Mouse (Mus musculus): ENCODE data around the gene Nucb1. TPM values are rescaled to one million over a fixed set of nuclear protein-coding genes. Genes with fewer than 3 reads are reported as not detected.

Gene Nucb1
- 48.1 TPM for polyA plus RNA-seq (2014; fragmentation: Illumina TruSeq; extraction: RNeasy Lipid Tissue Mini Kit (QIAGEN cat#74804); ENCODE audit: low replicate concordance)

DNA sequence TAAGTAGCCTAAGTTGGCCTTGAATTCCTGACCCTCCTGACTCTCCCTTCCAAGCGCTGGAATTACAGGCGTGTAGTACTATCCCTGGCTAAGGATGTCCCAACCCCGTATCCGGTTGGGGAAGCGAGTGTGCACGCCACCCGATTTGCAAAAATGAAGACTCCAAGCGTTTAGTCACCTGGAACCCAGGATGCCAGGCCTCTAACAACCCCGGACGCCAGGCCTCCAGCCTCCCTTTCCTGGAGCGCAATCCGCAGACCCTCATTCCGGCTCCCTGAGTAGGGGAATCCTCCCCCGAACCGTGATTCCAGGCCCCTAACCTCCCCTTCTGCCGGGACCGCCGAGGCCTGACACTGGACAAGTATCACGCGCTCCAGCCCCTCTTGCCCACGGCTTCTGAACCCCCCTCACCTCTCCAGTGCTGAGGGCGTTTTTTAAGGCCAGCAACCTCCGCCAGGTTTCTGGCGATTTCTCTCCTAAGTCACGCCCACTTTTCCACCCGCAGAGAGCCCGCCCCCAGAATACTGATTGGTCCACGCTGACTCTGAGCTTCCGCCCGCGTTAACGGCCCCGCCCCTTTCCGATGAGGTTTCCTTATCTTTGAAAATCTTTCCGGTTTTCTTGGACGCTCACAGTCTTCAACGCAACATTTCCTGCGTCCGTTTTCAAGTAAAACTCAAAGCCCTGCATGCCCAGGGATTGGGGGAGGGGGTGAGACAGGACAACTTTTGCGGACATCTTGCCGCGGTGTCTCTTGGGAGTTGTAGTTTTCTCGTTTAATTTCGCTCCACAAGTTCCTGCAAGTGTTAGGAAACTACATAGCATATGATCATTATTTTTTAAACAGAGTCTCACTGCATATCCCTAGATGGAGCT lies at the start of gene Nucb1:
Nucb1 (minus strand) TSS at position 495 of the 876 bp plus-strand sequence.

DNA sequence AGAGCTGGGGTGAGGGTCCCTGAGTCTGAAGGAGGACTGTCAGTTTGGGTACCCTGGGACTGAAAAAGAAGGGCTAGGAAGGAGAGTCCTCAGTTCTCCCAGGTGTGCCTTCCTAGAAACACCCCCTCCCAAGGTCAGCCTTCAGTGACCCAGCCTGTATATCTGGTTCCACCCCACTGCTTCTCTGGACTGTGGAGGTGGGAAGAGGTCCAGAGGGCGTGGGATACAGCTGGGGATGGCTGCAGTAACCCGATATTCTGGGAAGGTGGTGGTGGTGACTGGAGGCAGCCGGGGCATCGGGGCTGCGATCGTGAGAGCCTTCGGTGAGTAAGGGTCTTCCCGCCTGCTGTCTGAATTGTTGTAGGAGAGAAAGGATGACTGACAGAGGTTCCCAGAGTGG lies 44.5 kb upstream of the Nucb1 start, which contains the start of gene Hsd17b14:
Hsd17b14 (plus strand) TSS at position 150 of the 400 bp plus-strand sequence.

DNA sequence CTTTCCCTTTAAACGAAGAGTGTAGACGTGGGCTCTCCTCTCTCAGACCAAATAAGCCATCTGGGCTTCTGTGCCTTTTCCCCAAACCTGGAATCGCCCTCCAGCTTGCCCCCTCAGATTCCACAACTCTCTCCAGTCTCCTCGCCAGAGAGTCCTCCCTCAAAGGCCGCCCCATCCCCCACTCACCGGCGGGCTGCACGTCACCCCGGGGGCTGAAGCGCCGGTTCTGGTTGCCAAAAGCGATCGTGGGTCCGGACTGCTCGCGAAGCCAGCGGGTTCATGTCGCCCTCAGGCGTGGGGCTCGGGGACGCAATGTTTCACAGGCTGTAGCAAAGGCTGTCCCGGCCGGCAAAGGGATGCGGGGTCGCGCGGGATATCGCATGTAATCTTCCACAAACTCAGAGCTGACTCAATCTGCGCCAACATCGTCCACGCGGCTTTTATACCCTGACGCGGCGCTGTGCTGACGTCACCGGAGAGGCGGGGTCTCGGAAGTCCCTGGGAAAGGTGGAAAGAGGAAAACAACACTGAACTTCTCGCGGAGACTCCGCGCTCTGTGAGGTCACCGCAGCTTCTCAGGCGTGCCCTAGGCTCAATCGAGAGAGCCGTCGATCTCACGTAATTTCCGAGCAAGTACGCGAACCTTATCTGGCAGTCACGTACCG lies 15.7 kb upstream of the Nucb1 start, which contains the start of the genes Ppp1r15a and Plekha4:
Ppp1r15a (minus strand) TSS at position 460 of the 665 bp plus-strand sequence.
Plekha4 (plus strand) TSS at position 522 of the 665 bp plus-strand sequence.

DNA sequence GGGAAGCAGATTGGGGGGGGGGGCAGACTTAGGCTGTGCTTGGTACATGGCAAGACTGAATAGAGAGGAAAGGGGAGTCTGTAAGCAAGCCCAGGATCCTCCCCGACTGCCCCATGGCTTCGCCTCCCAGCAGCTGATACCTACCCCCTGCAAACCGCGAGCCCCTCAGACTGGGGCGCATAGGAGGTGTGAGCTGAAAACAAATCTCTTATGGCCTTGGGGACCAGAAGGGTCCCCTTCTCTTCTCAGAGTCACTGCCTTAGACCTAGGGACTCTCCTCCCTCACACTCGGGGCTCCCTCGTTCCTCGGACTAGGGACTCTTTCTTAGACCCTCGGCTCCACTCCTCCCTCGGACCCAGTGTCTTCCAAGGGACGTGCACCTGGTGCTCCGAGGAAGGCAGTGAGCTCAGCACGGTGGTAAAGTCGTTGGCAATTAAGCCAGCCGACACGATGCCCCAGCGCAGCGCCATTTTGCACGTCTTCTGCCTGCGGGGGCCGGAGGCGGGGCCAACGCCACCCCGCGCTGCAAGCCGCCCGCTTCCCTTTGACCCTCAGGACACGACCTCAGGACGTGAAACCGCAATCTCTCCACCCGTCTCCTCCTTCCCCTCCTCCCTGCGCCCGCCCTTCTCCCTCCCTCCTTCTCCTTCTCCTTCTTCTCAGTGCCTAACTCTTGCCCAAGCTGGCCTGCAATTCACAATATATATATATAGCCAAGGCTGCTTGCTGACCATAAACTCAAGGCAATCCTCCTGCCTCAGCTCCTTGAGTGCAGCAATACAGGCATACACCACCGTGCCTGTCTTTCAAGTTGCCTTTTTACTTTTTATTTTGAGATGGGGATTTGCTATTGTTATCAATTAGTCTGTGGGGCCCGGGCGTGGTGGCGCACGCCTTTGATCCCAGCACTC lies 21.7 kb downstream of the Nucb1 start, which contains the start of gene Dhdh:
Dhdh (minus strand) TSS at position 513 of the 912 bp plus-strand sequence.

DNA sequence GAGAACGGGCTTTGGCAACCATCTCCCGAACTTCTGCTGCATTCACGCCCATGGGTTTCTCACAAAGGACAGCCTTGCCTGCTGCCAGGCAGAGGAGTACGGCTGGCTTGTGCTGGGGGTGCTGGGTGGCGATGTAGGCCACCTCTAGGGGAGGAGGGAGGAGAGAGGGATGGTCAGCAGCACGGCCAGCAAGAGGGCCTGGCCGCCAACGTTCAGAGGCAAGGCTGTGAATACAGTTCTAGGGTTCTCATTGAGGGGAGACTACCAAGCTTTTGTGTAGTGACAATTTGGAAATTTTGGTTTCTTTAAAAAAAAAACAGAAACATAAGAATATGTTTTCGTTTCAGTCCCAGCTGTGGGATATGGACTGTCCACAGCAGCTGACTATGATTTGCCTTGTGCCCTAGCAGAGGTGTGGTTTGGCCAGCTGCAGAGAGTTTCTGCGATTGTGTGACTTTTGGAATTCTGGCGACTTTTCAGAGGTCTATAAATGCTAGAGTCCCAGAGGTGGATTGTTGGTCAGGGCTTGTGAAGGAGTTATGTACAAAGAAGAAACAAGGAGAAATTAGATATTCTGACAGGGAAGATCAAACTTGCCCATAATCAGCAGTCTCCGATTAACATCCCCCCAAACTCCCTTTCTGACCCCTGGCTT lies 23.3 kb downstream of the Nucb1 start, which contains the start of gene Gm45808:
Gm45808 (minus strand) TSS at position 51 of the 655 bp plus-strand sequence.

DNA sequence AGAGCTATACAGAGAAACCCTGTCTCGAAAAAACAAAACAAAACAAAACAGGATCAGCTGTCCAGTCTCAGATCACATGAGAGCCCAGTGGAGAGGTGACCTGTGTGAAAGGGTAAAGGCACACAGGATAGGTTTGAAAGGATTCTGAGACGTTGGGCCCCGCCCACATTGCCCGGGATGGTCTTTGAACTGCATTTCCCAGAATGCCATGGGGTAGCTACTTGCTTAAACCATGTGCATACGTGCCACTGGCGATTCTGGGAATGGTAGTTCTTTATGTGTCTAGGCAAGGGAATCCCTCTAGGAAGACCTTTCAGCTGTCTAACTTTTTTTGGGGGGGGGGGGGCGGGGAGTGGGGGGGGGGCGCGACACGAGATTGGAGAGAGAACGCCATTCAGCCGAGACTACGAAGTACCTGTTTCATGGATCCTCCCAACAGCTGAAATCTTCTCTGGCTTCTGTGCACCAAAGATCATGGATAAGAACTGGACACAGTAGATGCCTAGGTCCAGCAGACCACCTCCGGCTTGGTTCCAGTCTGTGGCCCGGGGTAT lies 28.8 kb downstream of the Nucb1 start, which contains the start of gene Tulp2:
Tulp2 (plus strand) TSS at position 504 of the 554 bp plus-strand sequence.

DNA sequence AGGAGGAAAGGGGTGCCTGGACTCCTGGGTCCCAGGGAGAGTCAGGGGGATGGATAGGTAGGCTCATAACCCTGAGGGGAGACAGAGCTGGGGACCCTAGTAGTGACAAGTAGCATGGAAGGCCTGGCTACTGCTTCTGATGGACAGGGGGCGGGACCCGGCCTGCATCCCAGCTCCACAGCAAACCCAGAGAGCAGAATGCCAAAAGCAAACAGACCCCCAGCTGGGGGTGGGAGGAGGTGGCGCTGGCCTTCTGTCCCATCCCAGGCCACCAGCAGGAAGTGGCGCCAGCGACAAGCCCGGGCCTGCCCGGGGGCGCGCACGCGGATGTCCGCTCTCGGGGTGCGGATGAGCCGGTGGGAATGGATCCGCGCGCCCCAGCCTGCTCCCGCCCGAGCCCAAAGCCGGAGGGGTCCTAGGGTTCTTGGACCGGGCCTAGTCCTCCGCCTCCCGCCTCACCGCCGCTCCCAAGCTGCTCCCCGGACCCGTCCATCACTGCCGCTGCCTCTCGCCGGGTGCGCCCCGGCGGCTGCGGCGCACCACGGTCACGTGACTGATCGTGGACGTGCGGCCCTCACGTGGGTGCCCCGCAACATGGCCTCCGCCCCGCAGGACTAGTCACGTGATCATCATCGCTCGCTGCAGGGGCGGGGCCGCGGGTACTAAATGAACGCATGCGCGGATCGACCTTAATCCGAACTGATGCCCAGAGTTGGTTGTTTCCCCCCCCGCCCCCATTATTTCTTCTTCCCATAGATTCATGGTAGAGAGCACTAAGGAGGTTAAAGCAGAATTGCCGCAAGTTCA lies 43.7 kb downstream of the Nucb1 start, which contains the start of gene Bax:
Bax (minus strand) TSS at position 616 of the 807 bp plus-strand sequence.

DNA sequence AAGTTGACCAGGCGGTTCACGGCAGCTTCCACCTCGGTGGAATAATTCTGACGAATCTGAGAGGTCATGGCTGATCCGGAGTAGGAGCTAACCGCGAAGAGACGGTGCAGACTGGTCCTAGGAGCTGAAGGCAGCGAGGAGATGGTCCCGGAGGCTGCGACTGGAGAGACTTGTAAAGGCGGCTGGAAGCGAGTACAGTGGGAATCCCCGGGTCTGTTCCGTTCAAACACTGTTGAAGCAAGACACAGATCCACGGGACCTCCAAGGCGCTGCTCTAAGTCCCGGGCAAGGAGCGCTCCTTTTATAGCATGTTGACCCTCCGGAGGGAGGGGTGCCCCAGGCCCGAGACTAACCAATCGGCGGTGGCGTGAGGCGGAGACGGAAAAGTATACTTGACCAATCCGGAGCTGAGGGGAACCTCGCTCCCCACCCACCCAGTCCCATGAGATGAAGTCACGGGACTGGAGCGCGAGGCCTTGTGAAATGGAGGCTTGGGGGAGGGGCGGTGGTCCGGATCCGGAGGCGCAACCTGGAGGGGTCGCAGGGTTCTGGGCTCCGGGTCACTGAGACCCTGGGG lies 50.6 kb downstream of the Nucb1 start, which contains the start of gene Ftl1:
Ftl1 (minus strand) TSS at position 321 of the 577 bp plus-strand sequence.

Other genes with a start within 250 kb of the Nucb1 start
- not detected for gene Slc6a21, start 232.9 kb downstream of the Nucb1 start, polyA plus RNA-seq (2014; fragmentation: Illumina TruSeq; extraction: RNeasy Lipid Tissue Mini Kit (QIAGEN cat#74804); ENCODE audit: low replicate concordance)
- gene Trpm4, start 176.6 kb downstream of the Nucb1 start, polyA plus RNA-seq (2014; fragmentation: Illumina TruSeq; extraction: RNeasy Lipid Tissue Mini Kit (QIAGEN cat#74804); ENCODE audit: low replicate concordance): 3.0 TPM
- not detected for gene Hrc, start 175.1 kb downstream of the Nucb1 start, polyA plus RNA-seq (2014; fragmentation: Illumina TruSeq; extraction: RNeasy Lipid Tissue Mini Kit (QIAGEN cat#74804); ENCODE audit: low replicate concordance)
- not detected for gene Ppfia3, start 143.4 kb downstream of the Nucb1 start, polyA plus RNA-seq (2014; fragmentation: Illumina TruSeq; extraction: RNeasy Lipid Tissue Mini Kit (QIAGEN cat#74804); ENCODE audit: low replicate concordance)
- not detected for gene Lin7b, start 139.8 kb downstream of the Nucb1 start, polyA plus RNA-seq (2014; fragmentation: Illumina TruSeq; extraction: RNeasy Lipid Tissue Mini Kit (QIAGEN cat#74804); ENCODE audit: low replicate concordance)
- gene Snrnp70, start 114.7 kb downstream of the Nucb1 start, polyA plus RNA-seq (2014; fragmentation: Illumina TruSeq; extraction: RNeasy Lipid Tissue Mini Kit (QIAGEN cat#74804); ENCODE audit: low replicate concordance): 55.6 TPM
- not detected for gene Kcna7, start 104.8 kb downstream of the Nucb1 start, polyA plus RNA-seq (2014; fragmentation: Illumina TruSeq; extraction: RNeasy Lipid Tissue Mini Kit (QIAGEN cat#74804); ENCODE audit: low replicate concordance)
- gene Ntf5, start 96.7 kb downstream of the Nucb1 start, polyA plus RNA-seq (2014; fragmentation: Illumina TruSeq; extraction: RNeasy Lipid Tissue Mini Kit (QIAGEN cat#74804); ENCODE audit: low replicate concordance): not detected
- gene Lhb, start 89.6 kb downstream of the Nucb1 start, polyA plus RNA-seq (2014; fragmentation: Illumina TruSeq; extraction: RNeasy Lipid Tissue Mini Kit (QIAGEN cat#74804); ENCODE audit: low replicate concordance): not detected
- gene Gys1, start 75.6 kb downstream of the Nucb1 start, polyA plus RNA-seq (2014; fragmentation: Illumina TruSeq; extraction: RNeasy Lipid Tissue Mini Kit (QIAGEN cat#74804); ENCODE audit: low replicate concordance): 1.0 TPM
- not detected for gene Ruvbl2, start 72.3 kb downstream of the Nucb1 start, polyA plus RNA-seq (2014; fragmentation: Illumina TruSeq; extraction: RNeasy Lipid Tissue Mini Kit (QIAGEN cat#74804); ENCODE audit: low replicate concordance)
- gene Ftl1, start 50.5 kb downstream of the Nucb1 start, polyA plus RNA-seq (2014; fragmentation: Illumina TruSeq; extraction: RNeasy Lipid Tissue Mini Kit (QIAGEN cat#74804); ENCODE audit: low replicate concordance): 6.2 TPM
- 1.2 TPM for gene Bax, start 43.5 kb downstream of the Nucb1 start, polyA plus RNA-seq (2014; fragmentation: Illumina TruSeq; extraction: RNeasy Lipid Tissue Mini Kit (QIAGEN cat#74804); ENCODE audit: low replicate concordance)
- gene Tulp2, start 28.5 kb downstream of the Nucb1 start, polyA plus RNA-seq (2014; fragmentation: Illumina TruSeq; extraction: RNeasy Lipid Tissue Mini Kit (QIAGEN cat#74804); ENCODE audit: low replicate concordance): not detected
- not detected for gene Gm45808, start 23.6 kb downstream of the Nucb1 start, polyA plus RNA-seq (2014; fragmentation: Illumina TruSeq; extraction: RNeasy Lipid Tissue Mini Kit (QIAGEN cat#74804); ENCODE audit: low replicate concordance)
- 1.6 TPM for gene Dhdh, start 21.6 kb downstream of the Nucb1 start, polyA plus RNA-seq (2014; fragmentation: Illumina TruSeq; extraction: RNeasy Lipid Tissue Mini Kit (QIAGEN cat#74804); ENCODE audit: low replicate concordance)
- 0.59 TPM for gene Ppp1r15a, start 15.9 kb upstream of the Nucb1 start, polyA plus RNA-seq (2014; fragmentation: Illumina TruSeq; extraction: RNeasy Lipid Tissue Mini Kit (QIAGEN cat#74804); ENCODE audit: low replicate concordance)
- gene Plekha4, start 15.9 kb upstream of the Nucb1 start, polyA plus RNA-seq (2014; fragmentation: Illumina TruSeq; extraction: RNeasy Lipid Tissue Mini Kit (QIAGEN cat#74804); ENCODE audit: low replicate concordance): not detected
- not detected for gene Hsd17b14, start 44.5 kb upstream of the Nucb1 start, polyA plus RNA-seq (2014; fragmentation: Illumina TruSeq; extraction: RNeasy Lipid Tissue Mini Kit (QIAGEN cat#74804); ENCODE audit: low replicate concordance)
- gene Bcat2, start 59.7 kb upstream of the Nucb1 start, polyA plus RNA-seq (2014; fragmentation: Illumina TruSeq; extraction: RNeasy Lipid Tissue Mini Kit (QIAGEN cat#74804); ENCODE audit: low replicate concordance): 0.93 TPM
- not detected for gene Fgf21, start 105.1 kb upstream of the Nucb1 start, polyA plus RNA-seq (2014; fragmentation: Illumina TruSeq; extraction: RNeasy Lipid Tissue Mini Kit (QIAGEN cat#74804); ENCODE audit: low replicate concordance)
- gene Fut1, start 106.9 kb upstream of the Nucb1 start, polyA plus RNA-seq (2014; fragmentation: Illumina TruSeq; extraction: RNeasy Lipid Tissue Mini Kit (QIAGEN cat#74804); ENCODE audit: low replicate concordance): not detected
- not detected for gene Izumo1, start 111.4 kb upstream of the Nucb1 start, polyA plus RNA-seq (2014; fragmentation: Illumina TruSeq; extraction: RNeasy Lipid Tissue Mini Kit (QIAGEN cat#74804); ENCODE audit: low replicate concordance)
- gene Rasip1, start 117.1 kb upstream of the Nucb1 start, polyA plus RNA-seq (2014; fragmentation: Illumina TruSeq; extraction: RNeasy Lipid Tissue Mini Kit (QIAGEN cat#74804); ENCODE audit: low replicate concordance): not detected
- not detected for gene Mamstr, start 129.6 kb upstream of the Nucb1 start, polyA plus RNA-seq (2014; fragmentation: Illumina TruSeq; extraction: RNeasy Lipid Tissue Mini Kit (QIAGEN cat#74804); ENCODE audit: low replicate concordance)
- gene Fut2, start 156.0 kb upstream of the Nucb1 start, polyA plus RNA-seq (2014; fragmentation: Illumina TruSeq; extraction: RNeasy Lipid Tissue Mini Kit (QIAGEN cat#74804); ENCODE audit: low replicate concordance): 0.22 TPM
- not detected for gene Ntn5, start 173.6 kb upstream of the Nucb1 start, polyA plus RNA-seq (2014; fragmentation: Illumina TruSeq; extraction: RNeasy Lipid Tissue Mini Kit (QIAGEN cat#74804); ENCODE audit: low replicate concordance)
- gene Sec1, start 184.0 kb upstream of the Nucb1 start, polyA plus RNA-seq (2014; fragmentation: Illumina TruSeq; extraction: RNeasy Lipid Tissue Mini Kit (QIAGEN cat#74804); ENCODE audit: low replicate concordance): not detected
- not detected for gene Car11, start 189.4 kb upstream of the Nucb1 start, polyA plus RNA-seq (2014; fragmentation: Illumina TruSeq; extraction: RNeasy Lipid Tissue Mini Kit (QIAGEN cat#74804); ENCODE audit: low replicate concordance)
- 3.8 TPM for gene Dbp, start 194.7 kb upstream of the Nucb1 start, polyA plus RNA-seq (2014; fragmentation: Illumina TruSeq; extraction: RNeasy Lipid Tissue Mini Kit (QIAGEN cat#74804); ENCODE audit: low replicate concordance)
- 1.6 TPM for gene Rpl18, start 205.1 kb upstream of the Nucb1 start, polyA plus RNA-seq (2014; fragmentation: Illumina TruSeq; extraction: RNeasy Lipid Tissue Mini Kit (QIAGEN cat#74804); ENCODE audit: low replicate concordance)
- 1.3 TPM for gene Sphk2, start 207.6 kb upstream of the Nucb1 start, polyA plus RNA-seq (2014; fragmentation: Illumina TruSeq; extraction: RNeasy Lipid Tissue Mini Kit (QIAGEN cat#74804); ENCODE audit: low replicate concordance)
- 3.8 TPM for gene Fam83e, start 210.8 kb upstream of the Nucb1 start, polyA plus RNA-seq (2014; fragmentation: Illumina TruSeq; extraction: RNeasy Lipid Tissue Mini Kit (QIAGEN cat#74804); ENCODE audit: low replicate concordance)
- not detected for gene Spaca4, start 215.4 kb upstream of the Nucb1 start, polyA plus RNA-seq (2014; fragmentation: Illumina TruSeq; extraction: RNeasy Lipid Tissue Mini Kit (QIAGEN cat#74804); ENCODE audit: low replicate concordance)

Measured in small intestine, adult 10 weeks (tissue).